ENCODE assay signal across 26 mouse cellular contexts in genomic region chr4:141088714-141089113, GRCm38 (mm10). TPM values are rescaled to one million over a fixed set of nuclear protein-coding genes. Genes with fewer than 3 reads are reported as not detected.
DNase-seq lines count a peak whose midpoint lies in the region; ATAC-seq and TF ChIP-seq lines count a peak whose summit lies in the region.
"Had no signal": no experiment of that assay in that cellular context is flagged by ENCODE, and none has a peak within 500 bp of the region (broad histone marks: within the 10 kb centered on the region; RNA-seq: fewer than 3 reads in every experiment).

No protein-coding gene starts in this region.

- no peak overlapping the region for H3K4me2 ChIP-seq in midbrain, embryonic 13.5 days (replicated peaks)
- H3K4me2 ChIP-seq in midbrain, embryonic 14.5 days (ENCODE audit: low read length): no peak overlapping the region
- no peak overlapping the region for H3K4me2 ChIP-seq in forebrain, postnatal 0 days (ENCODE audit: low read depth)
- H3K4me2 ChIP-seq: embryonic facial prominence, embryonic 13.5 days; heart, embryonic 13.5 days; hindbrain, embryonic 13.5 days; limb, embryonic 15.5 days; liver, embryonic 15.5 days; midbrain, embryonic 12.5 days; neural tube, embryonic 13.5 days had no signal

- no peak for TF ChIP-seq CTCF in forebrain, postnatal 0 days (IDR thresholded peaks at IDR 0.05; ENCODE audit: low read depth)

- 71% methylated on average over 9 of the region's 9 CpGs for WGBS in midbrain, embryonic 13.5 days
- 79% methylated on average over 9 of the region's 9 CpGs for WGBS in midbrain, embryonic 14.5 days
- 74% methylated on average over 9 of the region's 9 CpGs for WGBS in forebrain, postnatal 0 days

- no peaks in the 10 kb centered on the region for H3K36me3 ChIP-seq in midbrain, embryonic 13.5 days
- H3K36me3 ChIP-seq in midbrain, embryonic 14.5 days (ENCODE audit: control insufficient read depth, insufficient read depth, low read length): no peaks in the 10 kb centered on the region
- H3K36me3 ChIP-seq in forebrain, postnatal 0 days (ENCODE audit: insufficient read depth): no peaks in the 10 kb centered on the region
- H3K36me3 ChIP-seq: embryonic facial prominence, embryonic 13.5 days; heart, embryonic 13.5 days; hindbrain, embryonic 13.5 days; limb, embryonic 15.5 days; liver, embryonic 15.5 days; midbrain, embryonic 12.5 days; neural tube, embryonic 13.5 days had no signal

- H3K9me3 ChIP-seq in midbrain, embryonic 13.5 days: no peaks in the 10 kb centered on the region
- no peaks in the 10 kb centered on the region for H3K9me3 ChIP-seq in midbrain, embryonic 14.5 days (ENCODE audit: control insufficient read depth, low read length)
- H3K9me3 ChIP-seq in forebrain, postnatal 0 days (ENCODE audit: low read length): no peaks in the 10 kb centered on the region
- H3K9me3 ChIP-seq: embryonic facial prominence, embryonic 13.5 days; heart, embryonic 13.5 days; hindbrain, embryonic 13.5 days; limb, embryonic 15.5 days; liver, embryonic 15.5 days; midbrain, embryonic 12.5 days; neural tube, embryonic 13.5 days had no signal

- no peaks in the 10 kb centered on the region for H3K4me1 ChIP-seq in midbrain, embryonic 13.5 days (replicated peaks)
- no peaks in the 10 kb centered on the region for H3K4me1 ChIP-seq in midbrain, embryonic 14.5 days (ENCODE audit: control insufficient read depth, insufficient read depth, low read length)
- no peaks in the 10 kb centered on the region for H3K4me1 ChIP-seq in forebrain, postnatal 0 days (ENCODE audit: insufficient read depth)
- H3K4me1 ChIP-seq: embryonic facial prominence, embryonic 13.5 days; hindbrain, embryonic 13.5 days; limb, embryonic 15.5 days; midbrain, embryonic 12.5 days; neural tube, embryonic 13.5 days had no signal

- peak; percentile 42 for DNase-seq in layer of hippocampus, adult 9-11 months
- DNase-seq in layer of hippocampus, postnatal 10 days (ENCODE audit: low spot score in 2 of 2): no peak
- no peak for DNase-seq in midbrain, embryonic 14.5 days
- DNase-seq in telencephalon, adult 2 months (ENCODE audit: low read depth, low spot score): peak; percentile 56
- no peak for DNase-seq in forebrain, postnatal 0 days
- DNase-seq: adrenal gland, adult 8-10 months; cerebellum, adult 9-10 months; heart, adult 18-20 months; kidney, adult 9 months; kidney, postnatal 36 days; lung, postnatal 10 days; thymus, adult 2 months had no signal

- H3K27ac ChIP-seq in midbrain, embryonic 13.5 days: no peak overlapping the region
- H3K27ac ChIP-seq in midbrain, embryonic 14.5 days (replicated peaks; ENCODE audit: low read depth, low read length): no peak overlapping the region
- no peak overlapping the region for H3K27ac ChIP-seq in forebrain, postnatal 0 days (ENCODE audit: low read depth, low read length)
- H3K27ac ChIP-seq: embryonic facial prominence, embryonic 13.5 days; heart, embryonic 13.5 days; hindbrain, embryonic 13.5 days; limb, embryonic 15.5 days; liver, embryonic 15.5 days; midbrain, embryonic 12.5 days; neural tube, embryonic 13.5 days had no signal

- H3K4me3 ChIP-seq in midbrain, embryonic 13.5 days (replicated peaks): no peak overlapping the region
- H3K4me3 ChIP-seq in midbrain, embryonic 14.5 days (replicated peaks; ENCODE audit: low read depth, low read length): no peak overlapping the region
- H3K4me3 ChIP-seq in forebrain, postnatal 0 days (ENCODE audit: low read depth, low read length): no peak overlapping the region
- H3K4me3 ChIP-seq: embryonic facial prominence, embryonic 13.5 days; heart, embryonic 13.5 days; hindbrain, embryonic 13.5 days; limb, embryonic 15.5 days; liver, embryonic 15.5 days; midbrain, embryonic 12.5 days; neural tube, embryonic 13.5 days had no signal

- H3K9ac ChIP-seq in midbrain, embryonic 13.5 days (replicated peaks): 0 out of 2 replicates have a peak overlapping the region, but pooled peaks have one; percentile 14
- H3K9ac ChIP-seq in midbrain, embryonic 14.5 days (replicated peaks; ENCODE audit: low read length): no peak overlapping the region
- no peak overlapping the region for H3K9ac ChIP-seq in forebrain, postnatal 0 days
- H3K9ac ChIP-seq: heart, embryonic 13.5 days; hindbrain, embryonic 13.5 days; limb, embryonic 15.5 days; liver, embryonic 15.5 days; midbrain, embryonic 12.5 days; neural tube, embryonic 13.5 days had no signal

- H3K27me3 ChIP-seq in midbrain, embryonic 13.5 days: no peaks in the 10 kb centered on the region
- H3K27me3 ChIP-seq in midbrain, embryonic 14.5 days (ENCODE audit: control insufficient read depth, insufficient read depth, low read length): no peaks in the 10 kb centered on the region
- H3K27me3 ChIP-seq in forebrain, postnatal 0 days (ENCODE audit: insufficient read depth, low read length): no peaks in the 10 kb centered on the region
- H3K27me3 ChIP-seq: embryonic facial prominence, embryonic 13.5 days; heart, embryonic 13.5 days; hindbrain, embryonic 13.5 days; limb, embryonic 15.5 days; liver, embryonic 15.5 days; midbrain, embryonic 12.5 days; neural tube, embryonic 13.5 days had no signal

- no peak for ATAC-seq in midbrain, embryonic 13.5 days
- ATAC-seq in midbrain, embryonic 14.5 days (ENCODE audit: low FRiP score, low TSS enrichment): no peak
- peak; percentile 22; the same call in 1 of the 2 replicates for ATAC-seq in granulocyte monocyte progenitor cell, adult 5-6 weeks (replicated peaks; ENCODE audit: poor library complexity, severe bottlenecking)
- ATAC-seq in forebrain, postnatal 0 days: no peak
- ATAC-seq: forebrain, embryonic 14.5 days had no signal

RNA-seq across cellular contexts. Expression of gene Spata21, which starts 0.6 kb away (rescaled TPM):
- under 1 TPM; 0.27 to 0.53 TPM for total RNA-seq in layer of hippocampus, postnatal 10 days (2021)
- polyA plus RNA-seq in midbrain, embryonic 13.5 days (2015; fragmentation: Nextera tagmentation; extraction: Ambion mirVana): 0.22 TPM in 1 of 2 replicates, not detected in the other
- 0.24 TPM in 1 of 2 replicates, not detected in the other for polyA plus RNA-seq in midbrain, embryonic 14.5 days (2014; fragmentation: Nextera tagmentation; extraction: Ambion mirVana)
- not detected in 2 replicates for total RNA-seq in granulocyte monocyte progenitor cell, adult 5-6 weeks (2014; fragmentation: Nextera tagmentation)
- total RNA-seq in granulocyte monocyte progenitor cell, adult 5-6 weeks (2017): not detected in 2 replicates
- total RNA-seq in forebrain, postnatal 0 days (2014; rRNA removed): 0.08 and 0.67 TPM in 2 replicates
- polyA plus RNA-seq in forebrain, postnatal 0 days (2015; fragmentation: Nextera tagmentation; extraction: Ambion mirVana): 0.31 and 0.68 TPM in 2 replicates
- total RNA-seq: adrenal gland, adult 8-10 months; heart, adult 18-20 months; heart, postnatal 25 days; megakaryocyte progenitor cell, adult 5-6 weeks had no signal
- polyA plus RNA-seq: C2C12; heart, embryonic 13.5 days; liver, embryonic 15.5 days; neural tube, embryonic 13.5 days; small intestine, adult 2 months had no signal

RNA-seq across cellular contexts. Expression of gene Necap2, which starts 10.6 kb away (rescaled TPM):
- total RNA-seq in layer of hippocampus, postnatal 10 days (2021): 10 to 100 TPM; 43.7 to 48.4 TPM
- polyA plus RNA-seq in midbrain, embryonic 13.5 days (2015; fragmentation: Nextera tagmentation; extraction: Ambion mirVana): 47.2 and 52.3 TPM in 2 replicates
- 38.4 and 43.3 TPM in 2 replicates for polyA plus RNA-seq in midbrain, embryonic 14.5 days (2014; fragmentation: Nextera tagmentation; extraction: Ambion mirVana)
- 30.6 and 52.4 TPM in 2 replicates for total RNA-seq in granulocyte monocyte progenitor cell, adult 5-6 weeks (2014; fragmentation: Nextera tagmentation)
- total RNA-seq in granulocyte monocyte progenitor cell, adult 5-6 weeks (2017): 45.5 and 54.2 TPM in 2 replicates
- total RNA-seq in forebrain, postnatal 0 days (2014; rRNA removed): 49.6 and 51.1 TPM in 2 replicates
- 38.9 and 43.0 TPM in 2 replicates for polyA plus RNA-seq in forebrain, postnatal 0 days (2015; fragmentation: Nextera tagmentation; extraction: Ambion mirVana)

RNA-seq across cellular contexts. Expression of gene Crocc, which starts 28.4 kb away (rescaled TPM):
- total RNA-seq in layer of hippocampus, postnatal 10 days (2021): 10 to 100 TPM; 32.2 to 42.8 TPM
- polyA plus RNA-seq in midbrain, embryonic 13.5 days (2015; fragmentation: Nextera tagmentation; extraction: Ambion mirVana): 6.8 and 8.8 TPM in 2 replicates
- 7.2 and 7.4 TPM in 2 replicates for polyA plus RNA-seq in midbrain, embryonic 14.5 days (2014; fragmentation: Nextera tagmentation; extraction: Ambion mirVana)
- 6.4 and 8.0 TPM in 2 replicates for total RNA-seq in granulocyte monocyte progenitor cell, adult 5-6 weeks (2014; fragmentation: Nextera tagmentation)
- total RNA-seq in granulocyte monocyte progenitor cell, adult 5-6 weeks (2017): 6.5 and 7.0 TPM in 2 replicates
- total RNA-seq in forebrain, postnatal 0 days (2014; rRNA removed): 29.9 and 43.0 TPM in 2 replicates
- 3.5 and 3.8 TPM in 2 replicates for polyA plus RNA-seq in forebrain, postnatal 0 days (2015; fragmentation: Nextera tagmentation; extraction: Ambion mirVana)

RNA-seq across cellular contexts. Expression of gene Szrd1, which starts 50.9 kb away (rescaled TPM):
- 10 to 100 TPM; 47.5 to 57.3 TPM for total RNA-seq in layer of hippocampus, postnatal 10 days (2021)
- 26.0 and 30.7 TPM in 2 replicates for polyA plus RNA-seq in midbrain, embryonic 13.5 days (2015; fragmentation: Nextera tagmentation; extraction: Ambion mirVana)
- 17.1 and 38.5 TPM in 2 replicates for polyA plus RNA-seq in midbrain, embryonic 14.5 days (2014; fragmentation: Nextera tagmentation; extraction: Ambion mirVana)
- total RNA-seq in granulocyte monocyte progenitor cell, adult 5-6 weeks (2014; fragmentation: Nextera tagmentation): 41.1 and 54.8 TPM in 2 replicates
- 58.0 and 63.0 TPM in 2 replicates for total RNA-seq in granulocyte monocyte progenitor cell, adult 5-6 weeks (2017)
- 57.8 and 60.5 TPM in 2 replicates for total RNA-seq in forebrain, postnatal 0 days (2014; rRNA removed)
- 17.2 and 17.5 TPM in 2 replicates for polyA plus RNA-seq in forebrain, postnatal 0 days (2015; fragmentation: Nextera tagmentation; extraction: Ambion mirVana)

RNA-seq across cellular contexts. Expression of gene Fbxo42, which starts 59.0 kb away (rescaled TPM):
- total RNA-seq in layer of hippocampus, postnatal 10 days (2021): 10 to 100 TPM; 28.6 to 33.0 TPM
- polyA plus RNA-seq in midbrain, embryonic 13.5 days (2015; fragmentation: Nextera tagmentation; extraction: Ambion mirVana): 22.9 and 26.3 TPM in 2 replicates
- 28.6 and 31.9 TPM in 2 replicates for polyA plus RNA-seq in midbrain, embryonic 14.5 days (2014; fragmentation: Nextera tagmentation; extraction: Ambion mirVana)
- 16.5 and 18.6 TPM in 2 replicates for total RNA-seq in granulocyte monocyte progenitor cell, adult 5-6 weeks (2014; fragmentation: Nextera tagmentation)
- 7.2 and 7.8 TPM in 2 replicates for total RNA-seq in granulocyte monocyte progenitor cell, adult 5-6 weeks (2017)
- total RNA-seq in forebrain, postnatal 0 days (2014; rRNA removed): 12.4 and 18.0 TPM in 2 replicates
- 9.9 and 13.1 TPM in 2 replicates for polyA plus RNA-seq in forebrain, postnatal 0 days (2015; fragmentation: Nextera tagmentation; extraction: Ambion mirVana)

Comparison
In these comparisons a context has a peak if more than half of its experiments do, and no peak if none do; other contexts are left out.
1. DNase-seq: peak in layer of hippocampus, adult 9-11 months (single experiment) and telencephalon, adult 2 months (single experiment); none in layer of hippocampus, postnatal 10 days (0 of 2), midbrain, embryonic 14.5 days (single experiment) and forebrain, postnatal 0 days (single experiment).